In genomic region chr17:7795168-7795567, GRCm38 (mm10) we compare ENCODE assay signal across 21 mouse cellular contexts. TPM values are rescaled to one million over a fixed set of nuclear protein-coding genes. Genes with fewer than 3 reads are reported as not detected.
"Had no signal": no experiment of that assay in that cellular context is flagged by ENCODE, and none has a peak within 500 bp of the region (broad histone marks: within the 10 kb centered on the region; RNA-seq: fewer than 3 reads in every experiment).

No protein-coding gene starts in this region.

- DNase-seq: kidney, adult 18-20 months; kidney, adult 9 months; kidney, postnatal 36 days; layer of hippocampus, postnatal 36 days; left cerebral cortex, postnatal 4 days; liver, postnatal 0 days; lung, embryonic 14.5 days; thymus, adult 2 months; thymus, postnatal 14 days; thymus, postnatal 4 days had no signal

- ATAC-seq: liver, postnatal 0 days; lung, postnatal 0 days; midbrain, embryonic 13.5 days; midbrain, embryonic 16.5 days had no signal

- H3K9me3 ChIP-seq: limb, embryonic 12.5 days; limb, embryonic 15.5 days; midbrain, embryonic 13.5 days had no signal

- H3K27me3 ChIP-seq: limb, embryonic 12.5 days; limb, embryonic 15.5 days; midbrain, embryonic 13.5 days had no signal

- H3K4me1 ChIP-seq: midbrain, embryonic 13.5 days had no signal

- H3K36me3 ChIP-seq: limb, embryonic 12.5 days; limb, embryonic 15.5 days; midbrain, embryonic 13.5 days had no signal

- H3K27ac ChIP-seq: kidney, postnatal 0 days; left cerebral cortex, adult 2 months; limb, embryonic 12.5 days; limb, embryonic 15.5 days; liver, embryonic 14.5 days; macrophage; midbrain, embryonic 13.5 days; stomach, postnatal 0 days had no signal

- H3K4me3 ChIP-seq: left cerebral cortex, adult 2 months; limb, embryonic 12.5 days; limb, embryonic 15.5 days; midbrain, embryonic 13.5 days had no signal

RNA-seq across cellular contexts. Expression of gene Fndc1, which starts 31.9 kb away (rescaled TPM):
- total RNA-seq: megakaryocyte, adult 5-6 weeks had no signal
- polyA plus RNA-seq: macrophage had no signal
